Mouse (Mus musculus): Measurements from ENCODE around the gene Nras.
A peak's percentile ranks its signal among the peaks of the same experiment; 100 is the strongest.

- TF ChIP-seq POLR2A (IDR thresholded peaks at IDR 0.05; ENCODE audit: insufficient read depth, low read length), result peak; percentile 16
- TF ChIP-seq CTCF (IDR thresholded peaks at IDR 0.05; ENCODE audit: low read depth, low read length), result no peak
Observed at GRCm38 (mm10) chr3:103098662-103099061, 40.6 kb downstream of the Nras start.

Data from ES-Bruce4 (cell line).